Mouse (Mus musculus) monocyte, adult 5-6 weeks (primary cell): ENCODE data around the gene Ppp6c. TPM values are rescaled to one million over a fixed set of nuclear protein-coding genes. Genes with fewer than 3 reads are reported as not detected.
"Not testable (repeated sequence)": the region's sequence is repeated elsewhere in the genome, so short reads cannot be mapped to it uniquely, and the experiment has no call there.

Source experiments
- ATAC-seq: fragments of 153-309, 156-312 bp; replicated peaks from 2 replicates; pipeline ENCODE4 v1.8.0; 2017; ENCODE audit warnings: mild to moderate bottlenecking; ENCODE audit not compliant: low TSS enrichment, insufficient number of reproducible peaks, severe bottlenecking, poor library complexity, low FRiP score
- total RNA-seq: library from RNA; stranded (forward); fragments of 200-1000, 200-491, 200-594 nt; gene quantifications from 3 replicates; pipeline ENCODE4 v1.2.3, GENCODE M21; 2017

Ppp6c gene
- total RNA-seq = 42.0 to 78.0 TPM (median 71.4 TPM) in 3 replicates

GRCm38 (mm10) chr2:39226019-39226640 is at the start of gene Ppp6c:
Gene Ppp6c (minus strand): TSS chr2:39226451.
- peak; percentile 97 for ATAC-seq

GRCm38 (mm10) chr2:39268357-39268756 is 42.1 kb upstream of the Ppp6c start:
- no peak for ATAC-seq

- not testable (repeated sequence) for ATAC-seq
Observed at GRCm38 (mm10) chr2:39252275-39252674, 26.0 kb upstream of the Ppp6c start.

- ATAC-seq = not testable (repeated sequence)
Observed at GRCm38 (mm10) chr2:39246862-39247261, 20.6 kb upstream of the Ppp6c start.

- ATAC-seq = no peak
Observed at GRCm38 (mm10) chr2:39226731-39227130, 480 bp upstream of the Ppp6c start.

- peak; percentile 40 for ATAC-seq
Observed at GRCm38 (mm10) chr2:39225331-39226018, 776 bp downstream of the Ppp6c start.

- ATAC-seq = no peak
Observed at GRCm38 (mm10) chr2:39224621-39225020, 1.6 kb downstream of the Ppp6c start.

- ATAC-seq = no peak
Observed at GRCm38 (mm10) chr2:39220010-39220409, 6.2 kb downstream of the Ppp6c start.

- ATAC-seq = no peak
Observed at GRCm38 (mm10) chr2:39219034-39219433, 7.2 kb downstream of the Ppp6c start.

GRCm38 (mm10) chr2:39217150-39217549 is 9.1 kb downstream of the Ppp6c start:
- ATAC-seq = no peak

GRCm38 (mm10) chr2:39210738-39211137 is 15.5 kb downstream of the Ppp6c start:
- ATAC-seq = no peak

GRCm38 (mm10) chr2:39203359-39203758 is 22.9 kb downstream of the Ppp6c start:
- no peak for ATAC-seq

- no peak for ATAC-seq
Observed at GRCm38 (mm10) chr2:39194809-39195208, 31.4 kb downstream of the Ppp6c start.

- ATAC-seq = peak; percentile 99
Observed at GRCm38 (mm10) chr2:39190561-39191056, 35.6 kb downstream of the Ppp6c start, which contains the start of gene Scai. Gene Scai (minus strand): TSS chr2:39190734.

- ATAC-seq = peak; percentile 36
Observed at GRCm38 (mm10) chr2:39189961-39190560, 36.2 kb downstream of the Ppp6c start.

GRCm38 (mm10) chr2:39185942-39186341 is 40.3 kb downstream of the Ppp6c start:
- ATAC-seq = no peak

- no peak for ATAC-seq
Observed at GRCm38 (mm10) chr2:39183587-39183986, 42.7 kb downstream of the Ppp6c start.

GRCm38 (mm10) chr2:39160996-39161395 is 65.3 kb downstream of the Ppp6c start:
- ATAC-seq = no peak

- no peak for ATAC-seq
Observed at GRCm38 (mm10) chr2:39157916-39158315, 68.3 kb downstream of the Ppp6c start.

- ATAC-seq = no peak
Observed at GRCm38 (mm10) chr2:39156821-39157220, 69.4 kb downstream of the Ppp6c start.
